Mouse (Mus musculus) B cell, adult 62 days (primary cell): ENCODE data around the gene Avp. TPM values are rescaled to one million over a fixed set of nuclear protein-coding genes. Genes with fewer than 3 reads are reported as not detected.

ENCODE experiments used
- total RNA-seq: library from RNA; stranded (reverse); gene quantifications from 4 replicates; pipeline ENCODE4 v1.2.4, GENCODE M21; 2023

Gene Avp
- not detected in 4 replicates for total RNA-seq

DNA sequence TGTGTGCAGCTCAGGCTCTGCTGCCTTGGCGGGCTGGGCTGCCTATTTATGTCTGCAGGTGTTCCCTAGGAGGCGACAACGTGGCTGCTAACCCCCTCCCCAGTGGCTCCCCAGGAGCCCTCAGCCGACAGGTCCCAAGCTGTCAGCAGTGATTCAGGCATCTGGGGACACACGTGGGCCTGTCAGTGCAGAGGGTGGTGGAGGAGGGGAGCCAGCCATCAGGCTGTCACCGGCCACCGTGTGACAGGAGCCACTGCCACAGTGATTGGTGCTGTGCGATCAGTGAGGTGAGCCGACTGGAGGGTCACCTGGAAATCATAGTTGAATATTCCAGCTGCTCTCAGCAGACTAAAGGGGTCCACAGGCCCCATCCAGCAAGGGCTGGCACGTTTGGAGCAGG is at the start of gene Avp:
TSS of gene Avp (minus strand) at position 3 of the 400 bp plus-strand sequence.

DNA sequence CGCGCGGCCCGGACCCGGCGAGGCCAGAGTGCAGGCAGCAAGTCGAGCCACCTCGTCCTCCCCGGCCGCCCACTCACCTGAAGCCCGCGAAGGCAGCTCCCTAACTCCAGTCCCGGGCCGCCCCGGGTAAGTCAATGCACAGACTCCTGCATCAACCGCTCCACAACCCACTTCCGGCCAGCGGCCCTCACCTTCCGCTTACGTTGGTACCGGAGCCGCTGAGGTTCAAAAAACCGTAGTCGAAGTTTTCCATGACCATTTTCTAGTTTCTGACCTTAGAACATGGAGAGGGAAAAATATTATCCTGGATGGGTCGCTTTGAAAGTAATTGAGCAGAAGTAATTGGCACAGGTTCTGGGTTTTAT is 47.5 kb upstream of the Avp start, which contains the start of the genes Fastkd5 and Ubox5:
TSS of gene Fastkd5 (minus strand) at position 189 of the 365 bp plus-strand sequence.
TSS of gene Ubox5 (minus strand) at position 200 of the 365 bp plus-strand sequence.

DNA sequence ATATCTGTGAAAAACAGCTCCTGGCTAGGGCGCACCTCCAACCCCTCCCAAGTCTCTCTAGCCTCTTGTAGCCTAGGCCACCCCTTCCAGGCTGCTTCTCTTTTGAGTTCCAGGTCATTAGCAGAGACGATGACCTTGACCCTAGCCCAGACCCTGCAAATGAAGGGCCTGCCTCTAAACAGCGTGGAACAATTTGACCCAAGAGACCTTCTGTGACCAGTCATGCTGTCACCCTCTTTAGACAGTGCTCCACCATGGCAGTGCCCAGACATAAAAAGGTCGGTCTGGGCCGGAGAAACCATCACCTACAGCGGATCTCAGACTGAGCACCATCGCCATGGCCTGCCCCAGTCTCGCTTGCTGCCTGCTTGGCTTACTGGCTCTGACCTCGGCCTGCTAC is 6.5 kb downstream of the Avp start, which contains the start of gene Oxt:
TSS of gene Oxt (plus strand) at position 301 of the 400 bp plus-strand sequence.

DNA sequence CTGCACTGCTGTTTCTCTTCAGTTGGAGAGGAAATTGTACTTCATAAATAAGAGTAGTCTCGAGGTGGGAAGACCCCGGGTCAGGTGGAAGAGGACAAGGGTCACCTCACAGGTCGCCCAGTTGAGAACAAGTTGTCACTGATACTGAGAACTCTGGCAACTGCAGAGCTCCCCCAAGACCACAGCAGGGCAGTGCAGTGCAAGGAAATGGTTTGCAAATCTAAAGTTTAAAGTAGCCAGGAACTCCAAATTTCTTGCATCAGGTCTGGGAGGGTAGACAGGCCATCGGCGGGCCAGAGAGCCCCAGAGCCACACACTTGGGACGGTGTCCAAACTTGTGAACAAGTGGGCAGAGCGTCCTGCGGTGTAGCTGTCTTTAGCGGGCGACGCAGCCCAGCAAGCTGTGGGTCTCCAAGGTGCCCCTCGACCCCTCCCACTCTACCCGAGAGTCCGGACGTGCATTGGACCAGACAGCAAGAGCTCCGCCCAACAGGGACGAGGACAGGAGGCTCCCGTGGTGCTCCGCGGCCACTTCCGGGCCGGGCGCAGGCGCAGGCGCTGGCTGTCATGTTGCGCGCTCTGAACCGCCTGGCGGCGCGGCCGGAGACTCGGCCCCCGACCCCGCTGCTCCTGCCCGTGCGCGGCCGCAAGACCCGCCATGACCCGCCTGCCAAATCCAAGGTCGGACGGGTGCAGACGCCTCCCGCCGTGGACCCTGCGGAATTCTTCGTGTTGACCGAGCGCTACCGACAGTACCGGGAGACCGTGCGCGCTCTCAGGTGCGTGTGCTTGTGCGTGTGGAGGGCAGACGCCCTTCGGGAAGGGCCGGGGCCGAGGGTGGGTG is 18.9 kb downstream of the Avp start, which contains the start of gene Mrps26:
TSS of gene Mrps26 (plus strand) at position 531 of the 844 bp plus-strand sequence.

Other genes with a start within 250 kb of the Avp start
- 0.63 to 1.1 TPM (median 0.69 TPM) in 3 of 4 replicates, not detected in the other for gene Cpxm1, start 185.0 kb downstream of the Avp start, total RNA-seq
- gene Gm28372, start 177.3 kb downstream of the Avp start, total RNA-seq: not detected in 4 replicates
- gene 1700020A23Rik, start 177.3 kb downstream of the Avp start, total RNA-seq: not detected in 4 replicates
- gene Tmem239, start 176.1 kb downstream of the Avp start, total RNA-seq: not detected in 4 replicates
- 142 to 168 TPM (median 153 TPM) in 4 replicates for gene Vps16, start 158.2 kb downstream of the Avp start, total RNA-seq
- 16.8 to 23.0 TPM (median 19.8 TPM) in 4 replicates for gene Pced1a, start 157.9 kb downstream of the Avp start, total RNA-seq
- 101 to 107 TPM (median 104 TPM) in 4 replicates for gene Ptpra, start 132.3 kb downstream of the Avp start, total RNA-seq
- 45.9 to 57.9 TPM (median 48.6 TPM) in 4 replicates for gene Mrps26, start 18.8 kb downstream of the Avp start, total RNA-seq
- gene Oxt, start 6.4 kb downstream of the Avp start, total RNA-seq: not detected in 4 replicates
- 5.9 to 7.6 TPM (median 6.6 TPM) in 4 replicates for gene Fastkd5, start 47.5 kb upstream of the Avp start, total RNA-seq
- 4.9 to 6.1 TPM (median 5.8 TPM) in 4 replicates for gene Ubox5, start 47.5 kb upstream of the Avp start, total RNA-seq
- gene Lzts3, start 60.2 kb upstream of the Avp start, total RNA-seq: 5.5 to 7.6 TPM (median 6.1 TPM) in 4 replicates
- gene Ddrgk1, start 82.1 kb upstream of the Avp start, total RNA-seq: 136 to 184 TPM (median 139 TPM) in 4 replicates
- gene Itpa, start 85.1 kb upstream of the Avp start, total RNA-seq: 12.3 to 17.0 TPM (median 14.2 TPM) in 4 replicates
- gene Slc4a11, start 115.0 kb upstream of the Avp start, total RNA-seq: 5.1 to 8.9 TPM (median 6.6 TPM) in 4 replicates